ENCODE assay signal across 8 mouse cellular contexts in genomic region chr12:30884622-30885230, GRCm38 (mm10). TPM values are rescaled to one million over a fixed set of nuclear protein-coding genes. Genes with fewer than 3 reads are reported as not detected.
DNase-seq lines count a peak whose midpoint lies in the region; ATAC-seq lines count a peak whose summit lies in the region.

No protein-coding gene starts in this region.

- H3K4me2 ChIP-seq in heart, embryonic 11.5 days, result peak overlapping the region; percentile 99
- H3K4me2 ChIP-seq in hindbrain, embryonic 12.5 days (replicated peaks), result peak overlapping the region; percentile 100
- H3K4me2 ChIP-seq in midbrain, embryonic 12.5 days (replicated peaks), result peak overlapping the region; percentile 100

- peaks cover 58% of the 10 kb centered on the region for H3K27me3 ChIP-seq in heart, embryonic 11.5 days (ENCODE audit: control insufficient read depth, insufficient read depth, low read length)
- H3K27me3 ChIP-seq in hindbrain, embryonic 12.5 days, result peaks cover 47% of the 10 kb centered on the region
- H3K27me3 ChIP-seq in midbrain, embryonic 12.5 days, result peaks cover 44% of the 10 kb centered on the region

- 8% methylated on average over 38 of the region's 39 CpGs for WGBS in heart, embryonic 11.5 days (ENCODE audit: insufficient replicate concordance)
- WGBS in hindbrain, embryonic 12.5 days, result 8% methylated on average over 39 of the region's 39 CpGs
- 8% methylated on average over 39 of the region's 39 CpGs for WGBS in midbrain, embryonic 12.5 days

- no peaks in the 10 kb centered on the region for H3K36me3 ChIP-seq in heart, embryonic 11.5 days (ENCODE audit: control insufficient read depth, insufficient read depth, low read length)
- H3K36me3 ChIP-seq in hindbrain, embryonic 12.5 days, result no peaks in the 10 kb centered on the region
- no peaks in the 10 kb centered on the region for H3K36me3 ChIP-seq in midbrain, embryonic 12.5 days

- H3K9ac ChIP-seq in heart, embryonic 11.5 days (ENCODE audit: low read depth, low read length), result peak overlapping the region; percentile 10; the same call in 1 of the 2 replicates
- H3K9ac ChIP-seq in hindbrain, embryonic 12.5 days, result peak overlapping the region; percentile 57
- peak overlapping the region; percentile 52 for H3K9ac ChIP-seq in midbrain, embryonic 12.5 days (replicated peaks)

- H3K4me3 ChIP-seq in heart, embryonic 11.5 days (ENCODE audit: low read depth, low read length), result peak overlapping the region; percentile 58
- H3K4me3 ChIP-seq in hindbrain, embryonic 12.5 days, result peak overlapping the region; percentile 53
- peak overlapping the region; percentile 57 for H3K4me3 ChIP-seq in midbrain, embryonic 12.5 days

- 0 out of 2 replicates have a peak, but pooled peaks have one; percentile 35 for ATAC-seq in heart, embryonic 11.5 days (replicated peaks; ENCODE audit: insufficient number of reproducible peaks, low FRiP score, low TSS enrichment)
- peak; percentile 58; the same call in 1 of the 2 replicates for ATAC-seq in hindbrain, embryonic 12.5 days (ENCODE audit: low FRiP score)
- peak; percentile 71; the same call in 1 of the 2 replicates for ATAC-seq in midbrain, embryonic 12.5 days (ENCODE audit: low FRiP score, low read depth)
- no peak for ATAC-seq in cerebellum, adult (ENCODE audit: insufficient number of reproducible peaks, low FRiP score, low TSS enrichment)

- no peak overlapping the region for H3K27ac ChIP-seq in heart, embryonic 11.5 days (ENCODE audit: low read depth, low read length)
- H3K27ac ChIP-seq in hindbrain, embryonic 12.5 days, result no peak overlapping the region
- no peak overlapping the region for H3K27ac ChIP-seq in midbrain, embryonic 12.5 days (replicated peaks)

- no peaks in the 10 kb centered on the region for H3K4me1 ChIP-seq in heart, embryonic 11.5 days (ENCODE audit: control insufficient read depth, insufficient read depth, low read length)
- H3K4me1 ChIP-seq in hindbrain, embryonic 12.5 days, result peaks cover 14% of the 10 kb centered on the region
- H3K4me1 ChIP-seq in midbrain, embryonic 12.5 days, result peaks cover 13% of the 10 kb centered on the region

- DNase-seq in heart, adult 9 months (ENCODE audit: low spot score in 2 of 2), result no peak
- peak; percentile 17 for DNase-seq in R1 (ENCODE audit: low read depth, low spot score)
- no peak for DNase-seq in right cerebral cortex, postnatal 14 days
- no peak for DNase-seq in frontal cortex, postnatal 25 days (ENCODE audit: low spot score in 2 of 2)

- no peaks in the 10 kb centered on the region for H3K9me3 ChIP-seq in heart, embryonic 11.5 days (replicated peaks; ENCODE audit: control insufficient read depth, low read length)
- no peaks in the 10 kb centered on the region for H3K9me3 ChIP-seq in hindbrain, embryonic 12.5 days (replicated peaks)
- no peaks in the 10 kb centered on the region for H3K9me3 ChIP-seq in midbrain, embryonic 12.5 days

RNA-seq across cellular contexts. Expression of gene Alkal2, which starts 0.6 kb away (rescaled TPM):
- polyA plus RNA-seq in heart, embryonic 11.5 days (2014; fragmentation: Nextera tagmentation; extraction: Ambion mirVana), result 0.26 TPM in 1 of 2 replicates, not detected in the other
- polyA plus RNA-seq in hindbrain, embryonic 12.5 days (2016; fragmentation: Nextera tagmentation; extraction: Ambion mirVana), result 0.21 and 1.2 TPM in 2 replicates
- 0.27 and 0.47 TPM in 2 replicates for polyA plus RNA-seq in midbrain, embryonic 12.5 days (2016; fragmentation: Nextera tagmentation; extraction: Ambion mirVana)

RNA-seq across cellular contexts. Expression of gene Acp1, which starts 26.7 kb away (rescaled TPM):
- polyA plus RNA-seq in heart, embryonic 11.5 days (2014; fragmentation: Nextera tagmentation; extraction: Ambion mirVana), result 135 and 149 TPM in 2 replicates
- polyA plus RNA-seq in hindbrain, embryonic 12.5 days (2016; fragmentation: Nextera tagmentation; extraction: Ambion mirVana), result 130 and 136 TPM in 2 replicates
- 140 and 146 TPM in 2 replicates for polyA plus RNA-seq in midbrain, embryonic 12.5 days (2016; fragmentation: Nextera tagmentation; extraction: Ambion mirVana)

RNA-seq across cellular contexts. Expression of gene Sh3yl1, which starts 26.7 kb away (rescaled TPM):
- 11.7 and 13.0 TPM in 2 replicates for polyA plus RNA-seq in heart, embryonic 11.5 days (2014; fragmentation: Nextera tagmentation; extraction: Ambion mirVana)
- polyA plus RNA-seq in hindbrain, embryonic 12.5 days (2016; fragmentation: Nextera tagmentation; extraction: Ambion mirVana), result 33.1 and 39.1 TPM in 2 replicates
- polyA plus RNA-seq in midbrain, embryonic 12.5 days (2016; fragmentation: Nextera tagmentation; extraction: Ambion mirVana), result 27.4 and 27.5 TPM in 2 replicates
